Mouse (Mus musculus) liver, embryonic 14.5 days (tissue): ENCODE data around the gene Anks1. TPM values are rescaled to one million over a fixed set of nuclear protein-coding genes. Genes with fewer than 3 reads are reported as not detected.
A peak's percentile ranks its signal among the peaks of the same experiment; 100 is the strongest.

Experiments
- ATAC-seq: fragments of 200-750 bp; cut with Nextera tagmentation; 2 replicates; pipeline ENCODE4 v1.8.0; 2017; ENCODE audit warnings: moderate number of reproducible peaks, mild to moderate bottlenecking, moderate library complexity; ENCODE audit not compliant: insufficient read depth
- DNase-seq, 3 experiments: peaks; one replicate each; pipeline ENCODE4 v3.0.0-alpha.2; 2012 to 2013; ENCODE audit warnings: low read depth in 3 of 3, low spot score in 3 of 3
- H3K27ac ChIP-seq: fragments of 300-500 bp; sonication (generic); 2 replicates; pipeline ENCODE4 v1.5.1; 2014; ENCODE audit warnings: moderate library complexity, mild to moderate bottlenecking, control low read depth, inconsistent platforms
- H3K27me3 ChIP-seq: fragments of 300-500 bp; sonication (generic); 2 replicates; pipeline ENCODE4 v1.6.1; 2014; ENCODE audit warnings: mild to moderate bottlenecking, low read length, moderate library complexity; ENCODE audit not compliant: control insufficient read depth, insufficient read depth
- H3K36me3 ChIP-seq: fragments of 300-500 bp; sonication (generic); replicated peaks from 2 replicates; pipeline ENCODE4 v1.6.1; 2014; ENCODE audit warnings: low read depth; ENCODE audit not compliant: control insufficient read depth, insufficient read depth
- H3K4me1 ChIP-seq, 2 experiments: fragments of 200-500 bp in 1 of 2; fragments of 300-500 bp in 1 of 2; sonication (generic) in 1 of 2; replicated peaks; 2 replicates each; pipeline ENCODE4 v1.6.1; 2012 to 2014; ENCODE audit warnings: antibody characterized with exemption in 1 of 2, inconsistent platforms in 1 of 2, low read length in 1 of 2; ENCODE audit not compliant: control insufficient read depth in 2 of 2, insufficient read depth in 2 of 2
- H3K4me2 ChIP-seq: fragments of 300-500 bp; sonication (generic); 2 replicates; pipeline ENCODE4 v1.6.1; 2014; ENCODE audit warnings: low read depth, mild to moderate bottlenecking, control low read depth, moderate library complexity
- H3K4me3 ChIP-seq, 2 experiments: fragments of 200-500 bp in 1 of 2; fragments of 300-500 bp in 1 of 2; sonication (generic) in 1 of 2; 2 replicates each; pipeline ENCODE4 v1.5.1; 2012 to 2014; ENCODE audit warnings: low read depth in 2 of 2, low read length in 2 of 2, mild to moderate bottlenecking in 2 of 2, control low read depth in 1 of 2, inconsistent platforms in 1 of 2, moderate library complexity in 1 of 2; ENCODE audit not compliant: insufficient read depth in 1 of 2
- H3K9ac ChIP-seq: fragments of 300-500 bp; sonication (generic); replicated peaks from 2 replicates; pipeline ENCODE4 v1.6.1; 2014; ENCODE audit warnings: mild to moderate bottlenecking, control low read depth, moderate library complexity
- H3K9me3 ChIP-seq: fragments of 300-500 bp; sonication (generic); 2 replicates; pipeline ENCODE4 v1.6.1; 2016; ENCODE audit warnings: low read length, mixed read lengths; ENCODE audit not compliant: control insufficient read depth
- CTCF ChIP-seq: IDR thresholded peaks from 2 replicates; pipeline ENCODE4 v1.5.1; 2016; ENCODE audit warnings: antibody characterized with exemption, low read depth, control low read depth
- EP300 ChIP-seq: IDR thresholded peaks from 2 replicates; pipeline ENCODE4 v1.6.1; 2016; ENCODE audit warnings: antibody characterized with exemption, low read depth
- WGBS: fragments of 180-500 bp; shearing (Covaris S2); extraction: QIAGEN DNeasy Blood & Tissue Kit; methylation state at CpG from one replicate; pipeline ENCODE4 v1.1.7; 2014; ENCODE audit not compliant: insufficient replicate concordance; 5-methylcytosine and 5-hydroxymethylcytosine counted together
- polyA plus RNA-seq, 2 experiments: library from polyadenylated mRNA; depleted of rRNA in 1 of 2; stranded (reverse) in 1 of 2; unstranded in 1 of 2; fragments of >200 nt; fragmentation: Nextera tagmentation in 1 of 2; extraction: Ambion mirVana in 1 of 2; gene quantifications; 2 replicates each; pipeline versions ENCODE4 v1.2.1 to v1.2.3; 2012 to 2014

Gene Anks1
- polyA plus RNA-seq, 2 experiments: 2.4 to 5.3 TPM

DNA sequence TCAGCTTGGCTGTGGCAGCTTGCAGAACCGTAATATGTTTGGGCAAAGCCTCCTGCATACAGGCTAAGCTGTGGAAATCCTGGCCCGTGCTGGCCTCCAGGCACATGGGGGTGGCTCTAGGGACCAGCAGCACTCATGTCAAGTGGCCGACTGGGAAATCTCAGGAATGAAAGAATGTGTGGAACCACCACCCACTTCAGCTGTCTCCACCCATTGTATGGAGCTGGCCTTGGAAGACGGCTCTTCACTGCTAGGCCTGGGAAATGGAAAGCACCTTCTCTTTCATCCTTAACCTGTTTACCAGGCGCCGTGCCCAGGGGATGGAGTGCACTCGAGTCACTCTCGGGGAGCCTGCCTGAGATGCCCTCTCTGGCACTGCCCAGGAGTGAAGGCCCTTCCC is 125.9 kb downstream of the Anks1 start:
- Histone ChIP-seq H3K4me3 (no peak overlapping the region), H3K27me3 (no peaks in the 10 kb centered on the region), H3K4me2 (no peak overlapping the region), H3K36me3 (no peaks in the 10 kb centered on the region), H3K4me1 (peaks cover 0 to 10% of the 10 kb centered on the region in 2 experiments; a peak in 1 of 4 replicates), H3K27ac (no peak overlapping the region), H3K9ac (no peak overlapping the region), H3K9me3 (no peaks in the 10 kb centered on the region)
- no peak for DNase-seq
- ATAC-seq: no peak
- 76% methylated on average over 8 of the region's 8 CpGs for WGBS
- TF ChIP-seq CTCF (no peak), EP300 (no peak)

DNA sequence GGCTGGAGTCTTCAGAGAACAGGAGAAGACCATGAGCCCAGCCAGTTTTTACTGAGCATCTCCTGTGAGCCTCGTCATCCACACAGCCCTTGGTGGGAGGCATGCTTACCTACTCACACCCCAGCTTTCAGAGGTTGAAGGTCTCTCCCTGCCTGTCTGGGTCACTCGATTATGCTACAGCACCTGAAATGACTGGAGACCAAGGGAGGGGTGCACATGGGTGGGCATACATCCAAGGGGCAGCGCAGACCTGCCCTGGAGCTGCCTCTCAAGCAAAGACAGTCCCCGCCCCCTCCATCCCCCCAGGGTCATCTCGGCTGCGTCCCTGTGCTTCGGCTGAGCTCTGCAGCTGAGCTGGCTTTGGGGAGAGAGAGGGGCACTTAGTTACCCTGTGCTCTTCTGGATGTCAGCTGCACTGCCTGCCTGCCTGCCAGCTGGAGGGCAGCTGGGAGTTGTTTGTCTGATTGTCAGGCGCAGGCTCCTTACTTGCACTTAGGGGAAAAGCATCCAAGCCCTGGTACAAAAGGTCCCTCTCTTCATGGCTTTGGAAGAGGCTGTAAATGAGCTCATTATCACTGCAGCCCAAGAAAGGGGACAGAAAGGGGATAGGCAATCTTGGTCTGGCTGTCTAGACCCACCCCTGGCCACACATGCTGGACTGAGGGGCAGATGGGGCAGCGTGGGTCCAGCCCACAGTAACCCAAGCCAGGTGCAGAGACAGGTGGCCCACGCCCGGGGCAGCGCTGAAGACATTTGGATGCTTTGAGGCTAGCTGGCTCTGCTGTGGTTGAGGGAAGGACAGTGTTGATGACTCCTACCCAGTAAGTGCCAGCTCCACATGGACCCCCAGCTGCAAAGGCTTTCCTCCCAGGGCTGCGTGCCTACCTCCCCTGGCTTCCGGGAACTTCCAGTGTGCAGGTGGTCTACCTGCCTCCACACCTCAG is 128.0 kb downstream of the Anks1 start:
- TF ChIP-seq EP300 (no peak), CTCF (no peak)
- no peaks in the 10 kb centered on the region for H3K36me3 ChIP-seq
- 75% methylated on average over 14 of the region's 14 CpGs for WGBS
- H3K27me3 ChIP-seq: no peaks in the 10 kb centered on the region
- H3K4me1 ChIP-seq: no peaks in the 10 kb centered on the region
- H3K9me3 ChIP-seq: no peaks in the 10 kb centered on the region
- H3K4me2 ChIP-seq: no peak overlapping the region
- DNase-seq (no peak), ATAC-seq (no peak)
- H3K27ac ChIP-seq: no peak overlapping the region
- no peak overlapping the region for H3K9ac ChIP-seq
- H3K4me3 ChIP-seq: no peak overlapping the region

DNA sequence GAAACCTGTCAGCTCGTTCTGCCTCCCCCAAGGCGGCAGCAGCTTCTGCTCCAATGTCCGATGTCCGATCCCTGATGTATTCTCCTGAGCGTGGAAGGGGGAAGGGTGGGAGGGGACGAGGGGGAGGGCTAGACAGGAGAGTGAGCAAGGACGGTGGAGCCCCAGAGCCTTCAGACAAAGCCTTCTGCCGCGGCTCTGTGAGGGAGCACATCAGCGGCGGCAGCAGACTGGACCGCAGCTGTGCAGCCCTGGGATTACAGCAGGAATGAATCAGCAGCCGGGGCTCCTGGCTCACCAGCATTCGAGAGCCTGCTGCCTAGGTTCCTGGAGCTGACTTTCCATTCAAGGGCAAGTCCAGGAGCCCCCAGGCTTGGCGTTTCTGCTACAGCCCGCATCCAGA is 131.5 kb downstream of the Anks1 start:
- Histone ChIP-seq H3K27ac (no peak overlapping the region), H3K9me3 (no peaks in the 10 kb centered on the region), H3K9ac (no peak overlapping the region), H3K27me3 (no peaks in the 10 kb centered on the region), H3K36me3 (no peaks in the 10 kb centered on the region), H3K4me3 (no peak overlapping the region), H3K4me2 (no peak overlapping the region), H3K4me1 (no peaks in the 10 kb centered on the region)
- 75% methylated on average over 16 of the region's 16 CpGs for WGBS
- no peak for DNase-seq
- no peak for ATAC-seq
- TF ChIP-seq CTCF (no peak), EP300 (no peak)

DNA sequence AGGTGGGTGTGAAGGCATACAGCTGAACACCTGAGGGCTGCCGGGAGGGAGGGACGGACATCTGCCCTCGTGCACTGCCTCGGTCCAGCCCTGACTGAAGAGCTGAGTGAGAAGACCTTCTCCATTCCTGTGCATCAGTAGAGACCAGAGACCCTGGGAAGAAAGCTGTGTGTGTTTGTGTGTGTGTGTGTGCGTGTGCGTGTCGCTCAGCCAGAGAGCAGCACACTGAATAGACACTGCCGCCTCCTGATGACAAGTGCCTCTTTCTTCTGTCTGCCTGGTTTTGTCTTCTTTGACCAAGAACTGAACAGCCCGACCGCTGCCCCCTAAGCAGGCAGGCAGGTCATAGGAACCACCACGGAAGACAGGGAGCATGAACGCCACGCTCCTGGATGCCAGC is 132.2 kb downstream of the Anks1 start:
- no peaks in the 10 kb centered on the region for H3K9me3 ChIP-seq
- H3K4me1 ChIP-seq: no peaks in the 10 kb centered on the region
- H3K9ac ChIP-seq: no peak overlapping the region
- H3K36me3 ChIP-seq: no peaks in the 10 kb centered on the region
- ATAC-seq (no peak), DNase-seq (no peak)
- H3K27me3 ChIP-seq: no peaks in the 10 kb centered on the region
- WGBS: 79% methylated on average over 13 of the region's 13 CpGs
- TF ChIP-seq EP300: no peak
- no peak for TF ChIP-seq CTCF
- H3K27ac ChIP-seq: no peak overlapping the region
- H3K4me3 ChIP-seq: no peak overlapping the region
- no peak overlapping the region for H3K4me2 ChIP-seq

DNA sequence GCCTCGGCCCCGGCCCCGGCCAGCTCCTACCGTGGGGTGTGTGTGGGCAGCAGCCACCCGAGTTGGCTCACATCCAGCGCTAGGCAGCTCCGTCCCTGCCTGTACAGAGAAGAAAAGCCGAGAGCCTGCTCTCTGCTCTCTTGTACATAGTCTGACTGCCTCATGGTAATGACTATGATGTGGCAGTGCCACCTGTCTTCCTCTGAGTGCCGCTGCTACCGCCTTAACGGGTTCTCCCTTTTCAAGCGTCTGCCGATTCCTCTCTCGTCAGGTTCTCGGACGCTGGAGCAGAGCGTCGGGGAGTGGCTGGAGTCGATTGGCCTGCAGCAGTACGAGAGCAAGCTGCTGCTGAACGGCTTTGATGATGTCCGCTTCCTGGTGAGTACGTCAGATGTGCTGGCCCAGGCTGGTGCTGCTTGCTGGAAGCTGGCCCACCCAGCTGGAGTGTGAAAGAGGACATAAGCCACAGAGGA is 133.2 kb downstream of the Anks1 start:
- no peaks in the 10 kb centered on the region for H3K9me3 ChIP-seq
- no peak for DNase-seq
- no peaks in the 10 kb centered on the region for H3K27me3 ChIP-seq
- H3K4me1 ChIP-seq: no peaks in the 10 kb centered on the region
- no peak overlapping the region for H3K27ac ChIP-seq
- no peak overlapping the region for H3K4me2 ChIP-seq
- H3K9ac ChIP-seq: no peak overlapping the region
- H3K36me3 ChIP-seq: no peaks in the 10 kb centered on the region
- H3K4me3 ChIP-seq: no peak overlapping the region
- 0 out of 2 replicates have a peak, but pooled peaks have one; percentile 12 for TF ChIP-seq CTCF
- TF ChIP-seq EP300: no peak
- no peak for ATAC-seq
- WGBS: 80% methylated on average over 23 of the region's 23 CpGs
